Mouse (Mus musculus) embryonic facial prominence, embryonic 15.5 days (tissue): Measurements from ENCODE around the gene Mbnl1. TPM values are rescaled to one million over a fixed set of nuclear protein-coding genes. Genes with fewer than 3 reads are reported as not detected.

ENCODE experiments used
- ATAC-seq: fragments of 200-750 bp; cut with Nextera tagmentation; 2 replicates; pipeline ENCODE4 v1.8.0; 2017; ENCODE audit warnings: low read depth, moderate TSS enrichment; ENCODE audit not compliant: insufficient number of reproducible peaks, low FRiP score, low TSS enrichment
- H3K27ac ChIP-seq: fragments of 300-500 bp; sonication (generic); replicated peaks from 2 replicates; pipeline ENCODE4 v1.5.1; 2015; ENCODE audit warnings: mild to moderate bottlenecking, inconsistent platforms
- H3K27me3 ChIP-seq: fragments of 300-500 bp; sonication (generic); 2 replicates; pipeline ENCODE4 v1.6.1; 2015; ENCODE audit warnings: inconsistent platforms
- H3K36me3 ChIP-seq: fragments of 300-500 bp; sonication (generic); 2 replicates; pipeline ENCODE4 v1.6.1; 2015; ENCODE audit warnings: mild to moderate bottlenecking, inconsistent platforms
- H3K4me1 ChIP-seq: fragments of 300-500 bp; sonication (generic); 2 replicates; pipeline ENCODE4 v1.6.1; 2015; ENCODE audit warnings: inconsistent platforms
- H3K4me2 ChIP-seq: fragments of 300-500 bp; sonication (generic); replicated peaks from 2 replicates; pipeline ENCODE4 v1.6.1; 2015; ENCODE audit warnings: mild to moderate bottlenecking, inconsistent platforms
- H3K4me3 ChIP-seq: fragments of 300-500 bp; sonication (generic); replicated peaks from 2 replicates; pipeline ENCODE4 v1.5.1; 2015; ENCODE audit warnings: mild to moderate bottlenecking, inconsistent platforms
- H3K9ac ChIP-seq: fragments of 300-500 bp; sonication (generic); 2 replicates; pipeline ENCODE4 v1.6.1; 2015; ENCODE audit warnings: inconsistent platforms
- H3K9me3 ChIP-seq: fragments of 300-500 bp; sonication (generic); replicated peaks from 2 replicates; pipeline ENCODE4 v1.6.1; 2016; ENCODE audit warnings: inconsistent platforms
- WGBS: fragments of 180-500 bp; shearing (Covaris S2); methylation state at CpG from one replicate; pipeline ENCODE4 v1.1.7; 2015; 5-methylcytosine and 5-hydroxymethylcytosine counted together
- polyA plus RNA-seq: library from polyadenylated mRNA; unstranded; fragments of >200 nt; fragmentation: Nextera tagmentation; extraction: Ambion mirVana; gene quantifications from 2 replicates; pipeline ENCODE4 v1.2.1, GENCODE M21; 2015

The Mbnl1 gene
- polyA plus RNA-seq, 1 experiment from 2014 or later: 103 TPM

- Histone ChIP-seq H3K9me3 (no peaks in the 10 kb centered on the region), H3K27ac (no peak overlapping the region), H3K4me1 (peaks cover 13% of the 10 kb centered on the region), H3K27me3 (no peaks in the 10 kb centered on the region), H3K9ac (no peak overlapping the region), H3K36me3 (no peaks in the 10 kb centered on the region), H3K4me2 (no peak overlapping the region), H3K4me3 (no peak overlapping the region)
- no peak for ATAC-seq
- WGBS: 66% methylated on average over 5 of the region's 5 CpGs
Observed at GRCm38 (mm10) chr3:60496197-60496596, 23.6 kb downstream of the Mbnl1 start.

GRCm38 (mm10) chr3:60498151-60498550 is 25.5 kb downstream of the Mbnl1 start:
- WGBS: 91% methylated on average over 2 of the region's 2 CpGs
- H3K9me3 ChIP-seq: no peaks in the 10 kb centered on the region
- H3K4me3 ChIP-seq: no peak overlapping the region
- no peak overlapping the region for H3K4me2 ChIP-seq
- H3K27me3 ChIP-seq: no peaks in the 10 kb centered on the region
- peaks cover 25% of the 10 kb centered on the region for H3K4me1 ChIP-seq
- no peak overlapping the region for H3K9ac ChIP-seq
- no peak for ATAC-seq
- H3K36me3 ChIP-seq: no peaks in the 10 kb centered on the region
- no peak overlapping the region for H3K27ac ChIP-seq

- Histone ChIP-seq H3K36me3 (no peaks in the 10 kb centered on the region), H3K4me2 (no peak overlapping the region), H3K4me3 (no peak overlapping the region), H3K4me1 (peaks cover 30% of the 10 kb centered on the region), H3K27me3 (no peaks in the 10 kb centered on the region), H3K9ac (no peak overlapping the region), H3K27ac (peak overlapping the region; percentile 41; the same call in 1 of the 2 replicates), H3K9me3 (no peaks in the 10 kb centered on the region)
- no peak for ATAC-seq
- 81% methylated on average over 3 of the region's 3 CpGs for WGBS
Observed at GRCm38 (mm10) chr3:60498646-60499045, 26.0 kb downstream of the Mbnl1 start.

GRCm38 (mm10) chr3:60499157-60499578 is 26.5 kb downstream of the Mbnl1 start:
- H3K4me3 ChIP-seq: no peak overlapping the region
- WGBS: 45% methylated on average over 6 of the region's 6 CpGs
- no peak overlapping the region; the same call in 1 of the 2 replicates for H3K4me2 ChIP-seq
- no peak overlapping the region for H3K9ac ChIP-seq
- ATAC-seq: no peak
- H3K27ac ChIP-seq: peak overlapping the region; percentile 41; the same call in 1 of the 2 replicates
- H3K9me3 ChIP-seq: no peaks in the 10 kb centered on the region
- no peaks in the 10 kb centered on the region for H3K27me3 ChIP-seq
- H3K4me1 ChIP-seq: peaks cover 32% of the 10 kb centered on the region
- H3K36me3 ChIP-seq: no peaks in the 10 kb centered on the region

- Histone ChIP-seq H3K27ac (peak overlapping the region; percentile 99), H3K4me2 (peak overlapping the region; percentile 61)
Observed at GRCm38 (mm10) chr3:60499718-60500450, 27.3 kb downstream of the Mbnl1 start.

GRCm38 (mm10) chr3:60500571-60501527 is 28.2 kb downstream of the Mbnl1 start:
- WGBS: under 1% methylated on average over 87 of the region's 96 CpGs
- peaks cover 41% of the 10 kb centered on the region for H3K4me1 ChIP-seq
- peak overlapping the region; percentile 61 for H3K4me2 ChIP-seq
- H3K27ac ChIP-seq: peak overlapping the region; percentile 99
- peak overlapping the region; percentile 87 for H3K4me3 ChIP-seq
- peak overlapping the region; percentile 96 for H3K9ac ChIP-seq
- no peaks in the 10 kb centered on the region for H3K9me3 ChIP-seq
- H3K27me3 ChIP-seq: no peaks in the 10 kb centered on the region
- no peaks in the 10 kb centered on the region for H3K36me3 ChIP-seq
- peak; percentile 89 for ATAC-seq

More at GRCm38 (mm10) chr3:60499718-60500450, 27.3 kb downstream of the Mbnl1 start:
- Histone ChIP-seq H3K4me1 (peaks cover 38% of the 10 kb centered on the region), H3K27me3 (no peaks in the 10 kb centered on the region), H3K9ac (no peak overlapping the region), H3K4me3 (peak overlapping the region; percentile 87), H3K36me3 (no peaks in the 10 kb centered on the region), H3K9me3 (no peaks in the 10 kb centered on the region)
- 45% methylated on average over 7 of the region's 7 CpGs for WGBS
- no peak for ATAC-seq

GRCm38 (mm10) chr3:60501561-60502151 is 29.0 kb downstream of the Mbnl1 start:
- no peaks in the 10 kb centered on the region for H3K9me3 ChIP-seq
- H3K4me3 ChIP-seq: peak overlapping the region; percentile 87
- H3K27ac ChIP-seq: peak overlapping the region; percentile 99
- ATAC-seq: peak; percentile 87
- H3K27me3 ChIP-seq: no peaks in the 10 kb centered on the region
- H3K4me2 ChIP-seq: peak overlapping the region; percentile 61
- H3K4me1 ChIP-seq: peaks cover 41% of the 10 kb centered on the region
- under 1% methylated on average over 26 of the region's 29 CpGs for WGBS
- H3K36me3 ChIP-seq: no peaks in the 10 kb centered on the region
- H3K9ac ChIP-seq: peak overlapping the region; percentile 96

GRCm38 (mm10) chr3:60502155-60502987 is 29.7 kb downstream of the Mbnl1 start:
- H3K9me3 ChIP-seq: no peaks in the 10 kb centered on the region
- no peaks in the 10 kb centered on the region for H3K36me3 ChIP-seq
- WGBS: 5% methylated on average over 7 of the region's 7 CpGs
- peaks cover 41% of the 10 kb centered on the region for H3K4me1 ChIP-seq
- H3K4me2 ChIP-seq: peak overlapping the region; percentile 61
- no peaks in the 10 kb centered on the region for H3K27me3 ChIP-seq
- peak overlapping the region; percentile 99 for H3K27ac ChIP-seq
- H3K4me3 ChIP-seq: peak overlapping the region; percentile 87
- 0 out of 2 replicates have a peak overlapping the region, but pooled peaks have one; percentile 9 for H3K9ac ChIP-seq
- no peak for ATAC-seq

GRCm38 (mm10) chr3:60503196-60503595 is 30.6 kb downstream of the Mbnl1 start:
- H3K4me1 ChIP-seq: peaks cover 41% of the 10 kb centered on the region
- H3K4me3 ChIP-seq: peak overlapping the region; percentile 87
- H3K27ac ChIP-seq: peak overlapping the region; percentile 99
- H3K4me2 ChIP-seq: peak overlapping the region; percentile 61
- 21% methylated on average over 7 of the region's 7 CpGs for WGBS
- no peak overlapping the region for H3K9ac ChIP-seq
- H3K36me3 ChIP-seq: no peaks in the 10 kb centered on the region
- no peak for ATAC-seq
- H3K9me3 ChIP-seq: no peaks in the 10 kb centered on the region
- no peaks in the 10 kb centered on the region for H3K27me3 ChIP-seq

- Histone ChIP-seq H3K4me1 (peaks cover 29% of the 10 kb centered on the region), H3K27me3 (no peaks in the 10 kb centered on the region), H3K9ac (no peak overlapping the region), H3K4me3 (no peak overlapping the region), H3K4me2 (no peak overlapping the region), H3K9me3 (no peaks in the 10 kb centered on the region), H3K36me3 (no peaks in the 10 kb centered on the region), H3K27ac (no peak overlapping the region)
- ATAC-seq: no peak
- 46% methylated on average over 5 of the region's 5 CpGs for WGBS
Observed at GRCm38 (mm10) chr3:60504775-60505430, 32.3 kb downstream of the Mbnl1 start.
